In genomic region chr11:7056121-7056520, GRCm38 (mm10) we compare ENCODE assay signal across 10 mouse cellular contexts. TPM values are rescaled to one million over a fixed set of nuclear protein-coding genes. Genes with fewer than 3 reads are reported as not detected.
DNase-seq lines count a peak whose midpoint lies in the region; ATAC-seq and TF ChIP-seq lines count a peak whose summit lies in the region.
"Had no signal": no experiment of that assay in that cellular context is flagged by ENCODE, and none has a peak within 500 bp of the region (broad histone marks: within the 10 kb centered on the region; RNA-seq: fewer than 3 reads in every experiment).

No protein-coding gene starts in this region.

- H3K9me3 ChIP-seq in lung, embryonic 16.5 days (ENCODE audit: control insufficient read depth, low read length), result no peaks in the 10 kb centered on the region
- no peaks in the 10 kb centered on the region for H3K9me3 ChIP-seq in forebrain, embryonic 12.5 days
- no peaks in the 10 kb centered on the region for H3K9me3 ChIP-seq in hindbrain, postnatal 0 days (ENCODE audit: low read length)
- no peaks in the 10 kb centered on the region for H3K9me3 ChIP-seq in stomach, postnatal 0 days (ENCODE audit: control insufficient read depth, low read length)

- peak overlapping the region; percentile 18; the same call in 1 of the 2 replicates for H3K4me2 ChIP-seq in lung, embryonic 16.5 days (ENCODE audit: low read depth, low read length)
- H3K4me2 ChIP-seq in forebrain, embryonic 12.5 days, result peak overlapping the region; percentile 19; the same call in 1 of the 2 replicates
- H3K4me2 ChIP-seq in hindbrain, postnatal 0 days (ENCODE audit: low read depth, low read length), result peak overlapping the region; percentile 40
- peak overlapping the region; percentile 25; the same call in 1 of the 2 replicates for H3K4me2 ChIP-seq in stomach, postnatal 0 days (replicated peaks; ENCODE audit: low read depth)

- DNase-seq in lung, postnatal 10 days, result no peak
- peak; percentile 73 for DNase-seq in hindbrain, postnatal 0 days (ENCODE audit: low spot score)
- peak; percentile 16 for DNase-seq in stomach, postnatal 0 days (ENCODE audit: low spot score)
- DNase-seq in adipocyte (ENCODE audit: low spot score), result no peak
- DNase-seq in spleen, postnatal 14 days (ENCODE audit: low spot score in 2 of 2), result no peak
- DNase-seq in natural killer cell, adult 2 months (ENCODE audit: low spot score in 2 of 2), result no peak

- H3K27ac ChIP-seq in lung, embryonic 16.5 days (ENCODE audit: low read length), result no peak overlapping the region
- no peak overlapping the region for H3K27ac ChIP-seq in forebrain, embryonic 12.5 days
- peak overlapping the region; percentile 64 for H3K27ac ChIP-seq in hindbrain, postnatal 0 days
- H3K27ac ChIP-seq in stomach, postnatal 0 days (replicated peaks), result no peak overlapping the region

- no peak overlapping the region for H3K4me3 ChIP-seq in lung, embryonic 16.5 days (ENCODE audit: low read length)
- no peak overlapping the region for H3K4me3 ChIP-seq in forebrain, embryonic 12.5 days (replicated peaks)
- H3K4me3 ChIP-seq in hindbrain, postnatal 0 days (ENCODE audit: low read length), result no peak overlapping the region
- no peak overlapping the region for H3K4me3 ChIP-seq in stomach, postnatal 0 days (ENCODE audit: low read depth, low read length)

- no peaks in the 10 kb centered on the region for H3K36me3 ChIP-seq in lung, embryonic 16.5 days (ENCODE audit: control insufficient read depth, insufficient read depth, low read length)
- no peaks in the 10 kb centered on the region for H3K36me3 ChIP-seq in forebrain, embryonic 12.5 days (replicated peaks)
- no peaks in the 10 kb centered on the region for H3K36me3 ChIP-seq in hindbrain, postnatal 0 days (ENCODE audit: insufficient read depth, low read length)
- H3K36me3 ChIP-seq in stomach, postnatal 0 days (ENCODE audit: control insufficient read depth, insufficient read depth, low read length), result no peaks in the 10 kb centered on the region
- H3K36me3 ChIP-seq: G1E had no signal

- 3% methylated on average over 11 of the region's 11 CpGs for WGBS in lung, embryonic 16.5 days
- WGBS in forebrain, embryonic 12.5 days, result 6% methylated on average over 11 of the region's 11 CpGs
- WGBS in hindbrain, postnatal 0 days, result 11% methylated on average over 11 of the region's 11 CpGs
- WGBS in stomach, postnatal 0 days, result 15% methylated on average over 11 of the region's 11 CpGs

- TF ChIP-seq CTCF in hindbrain, postnatal 0 days (IDR thresholded peaks at IDR 0.05; ENCODE audit: low read depth), result no peak
- no peak for TF ChIP-seq CTCF in stomach, postnatal 0 days (IDR thresholded peaks at IDR 0.05; ENCODE audit: low read depth)

- H3K9ac ChIP-seq in lung, embryonic 16.5 days (ENCODE audit: low read length), result no peak overlapping the region
- no peak overlapping the region for H3K9ac ChIP-seq in forebrain, embryonic 12.5 days
- no peak overlapping the region; the same call in 1 of the 2 replicates for H3K9ac ChIP-seq in hindbrain, postnatal 0 days (replicated peaks; ENCODE audit: low read length)
- no peak overlapping the region for H3K9ac ChIP-seq in stomach, postnatal 0 days (ENCODE audit: low read length)

- TF ChIP-seq EP300 in stomach, postnatal 0 days (optimal IDR thresholded peaks at IDR 0.05), result no peak

- ATAC-seq in lung, embryonic 16.5 days (ENCODE audit: low read depth), result peak; percentile 17; the same call in 1 of the 2 replicates
- no peak for ATAC-seq in forebrain, embryonic 12.5 days (ENCODE audit: low FRiP score)
- ATAC-seq in hindbrain, postnatal 0 days, result peak; percentile 66
- no peak for ATAC-seq in stomach, postnatal 0 days (ENCODE audit: low FRiP score, low TSS enrichment)

- peaks cover 18% of the 10 kb centered on the region for H3K27me3 ChIP-seq in lung, embryonic 16.5 days (ENCODE audit: control insufficient read depth, insufficient read depth, low read depth, low read length)
- H3K27me3 ChIP-seq in forebrain, embryonic 12.5 days, result peaks cover 48% of the 10 kb centered on the region
- H3K27me3 ChIP-seq in hindbrain, postnatal 0 days (ENCODE audit: insufficient read depth, low read length), result no peaks in the 10 kb centered on the region
- no peaks in the 10 kb centered on the region for H3K27me3 ChIP-seq in stomach, postnatal 0 days (ENCODE audit: control insufficient read depth, insufficient read depth, low read length)

- peaks cover 7% of the 10 kb centered on the region; the same call in 1 of the 2 replicates for H3K4me1 ChIP-seq in lung, embryonic 16.5 days (replicated peaks; ENCODE audit: control insufficient read depth, insufficient read depth, low read length)
- H3K4me1 ChIP-seq in forebrain, embryonic 12.5 days, result peaks cover 14% of the 10 kb centered on the region
- peaks cover 12% of the 10 kb centered on the region for H3K4me1 ChIP-seq in hindbrain, postnatal 0 days (ENCODE audit: insufficient read depth, low read length)
- H3K4me1 ChIP-seq in stomach, postnatal 0 days (replicated peaks; ENCODE audit: control insufficient read depth, insufficient read depth), result 0 out of 2 replicates have a peak, but pooled peaks cover 2% of the 10 kb centered on the region

RNA-seq across cellular contexts. Expression of gene Adcy1, which starts 7.2 kb away (rescaled TPM):
- polyA plus RNA-seq in lung, embryonic 16.5 days (2015; fragmentation: Nextera tagmentation; extraction: Ambion mirVana), result 0.54 and 0.65 TPM in 2 replicates
- polyA plus RNA-seq in forebrain, embryonic 12.5 days (2016; fragmentation: Nextera tagmentation; extraction: Ambion mirVana), result 1.1 and 1.3 TPM in 2 replicates
- 182 TPM in 2 replicates for total RNA-seq in hindbrain, postnatal 0 days (2014; rRNA removed)
- 14.4 and 14.9 TPM in 2 replicates for polyA plus RNA-seq in hindbrain, postnatal 0 days (2015; fragmentation: Nextera tagmentation; extraction: Ambion mirVana)
- 0.73 and 0.82 TPM in 2 replicates for polyA plus RNA-seq in stomach, postnatal 0 days (2015; fragmentation: Nextera tagmentation; extraction: Ambion mirVana)
- total RNA-seq: common myeloid progenitor, adult 5-6 weeks had no signal
- polyA plus RNA-seq: G1E had no signal

Comparison
In these comparisons a context has a peak if more than half of its experiments do, and no peak if none do; other contexts are left out.
1. ATAC-seq: peak in lung, embryonic 16.5 days (single experiment) and hindbrain, postnatal 0 days (single experiment); none in forebrain, embryonic 12.5 days (single experiment) and stomach, postnatal 0 days (single experiment).
2. DNase-seq: peak in hindbrain, postnatal 0 days (single experiment) and stomach, postnatal 0 days (single experiment); none in lung, postnatal 10 days (single experiment), adipocyte (single experiment), spleen, postnatal 14 days (0 of 2) and natural killer cell, adult 2 months (0 of 2).
3. Peak in every context shown above with its lines, with median percentiles within 50 percentile points of each other: H3K4me2 ChIP-seq.